In genomic region chr12:58625144-58625543, GRCm38 (mm10) we compare ENCODE assay signal across 18 mouse cellular contexts.
"Had no signal": no experiment of that assay in that cellular context is flagged by ENCODE, and none has a peak within 500 bp of the region (broad histone marks: within the 10 kb centered on the region; RNA-seq: fewer than 3 reads in every experiment).

No protein-coding gene starts in this region.

- H3K4me2 ChIP-seq: lung, embryonic 14.5 days; midbrain, embryonic 12.5 days; neural tube, embryonic 12.5 days had no signal

- H3K4me3 ChIP-seq: midbrain, embryonic 10.5 days; midbrain, embryonic 12.5 days; myocyte; neural tube, embryonic 12.5 days had no signal

- DNase-seq: lung, adult 18-20 months; lung, embryonic 14.5 days; lung, postnatal 4 days; midbrain, embryonic 14.5 days; retina, postnatal 1 day; right cerebral cortex, adult 18-20 months; right cerebral cortex, postnatal 25 days; right cerebral cortex, postnatal 4 days; spleen, adult 18-20 months; thymus, adult 2 months; thymus, postnatal 25 days; thymus, postnatal 4 days had no signal

- H3K9me3 ChIP-seq: midbrain, embryonic 10.5 days; midbrain, embryonic 12.5 days; neural tube, embryonic 12.5 days had no signal

- H3K27ac ChIP-seq: liver, embryonic 14.5 days; midbrain, embryonic 10.5 days; midbrain, embryonic 12.5 days; neural tube, embryonic 12.5 days had no signal

- H3K36me3 ChIP-seq: midbrain, embryonic 10.5 days; midbrain, embryonic 12.5 days; neural tube, embryonic 12.5 days had no signal

- H3K9ac ChIP-seq: liver, embryonic 14.5 days; lung, embryonic 14.5 days; midbrain, embryonic 12.5 days; neural tube, embryonic 12.5 days had no signal

- ATAC-seq: midbrain, embryonic 16.5 days had no signal

- H3K4me1 ChIP-seq: midbrain, embryonic 10.5 days; midbrain, embryonic 12.5 days; neural tube, embryonic 12.5 days had no signal

- H3K27me3 ChIP-seq: midbrain, embryonic 12.5 days; neural tube, embryonic 12.5 days had no signal
